Mouse (Mus musculus) limb, embryonic 14.5 days (tissue): ENCODE measurements around the gene C2cd4b. TPM values are rescaled to one million over a fixed set of nuclear protein-coding genes. Genes with fewer than 3 reads are reported as not detected.

ENCODE experiments used
- ATAC-seq: fragments of 200-750 bp; cut with Nextera tagmentation; 2 replicates; pipeline ENCODE4 v1.8.0; 2017; ENCODE audit warnings: low read depth, moderate number of reproducible peaks, moderate TSS enrichment; ENCODE audit not compliant: low FRiP score
- DNase-seq: peaks from one replicate; pipeline ENCODE4 v3.0.0-alpha.2; 2015; ENCODE audit warnings: low spot score
- H3K27ac ChIP-seq: fragments of 300-500 bp; sonication (generic); replicated peaks from 2 replicates; pipeline ENCODE4 v1.5.1; 2014; ENCODE audit warnings: low read depth, mild to moderate bottlenecking, low read length, moderate library complexity, mixed read lengths
- H3K27me3 ChIP-seq: fragments of 300-500 bp; sonication (generic); 2 replicates; pipeline ENCODE4 v1.6.1; 2014; ENCODE audit warnings: low read length, mixed read lengths; ENCODE audit not compliant: control insufficient read depth, insufficient read depth
- H3K36me3 ChIP-seq: fragments of 300-500 bp; sonication (generic); 2 replicates; pipeline ENCODE4 v1.6.1; 2014; ENCODE audit warnings: mild to moderate bottlenecking, low read length, moderate library complexity, mixed read lengths; ENCODE audit not compliant: control insufficient read depth, insufficient read depth
- H3K4me1 ChIP-seq: fragments of 300-500 bp; sonication (generic); 2 replicates; pipeline ENCODE4 v1.6.1; 2014; ENCODE audit warnings: antibody characterized with exemption, low read length, mixed read lengths; ENCODE audit not compliant: control insufficient read depth, insufficient read depth
- H3K4me2 ChIP-seq: fragments of 300-500 bp; sonication (generic); replicated peaks from 2 replicates; pipeline ENCODE4 v1.6.1; 2014; ENCODE audit warnings: low read depth, mild to moderate bottlenecking, low read length, moderate library complexity; ENCODE audit not compliant: severe bottlenecking
- H3K4me3 ChIP-seq: fragments of 300-500 bp; sonication (generic); replicated peaks from 2 replicates; pipeline ENCODE4 v1.5.1; 2014; ENCODE audit warnings: low read length
- H3K9ac ChIP-seq: fragments of 300-500 bp; sonication (generic); 2 replicates; pipeline ENCODE4 v1.6.1; 2014; ENCODE audit warnings: mild to moderate bottlenecking, low read depth, low read length, moderate library complexity; ENCODE audit not compliant: severe bottlenecking
- H3K9me3 ChIP-seq: fragments of 300-500 bp; sonication (generic); 2 replicates; pipeline ENCODE4 v1.6.1; 2016; ENCODE audit warnings: low read length; ENCODE audit not compliant: control insufficient read depth
- POLR2A ChIP-seq: fragments of 200-500 bp; IDR thresholded peaks from 2 replicates; pipeline ENCODE4 v1.8.0; 2012; ENCODE audit warnings: inconsistent platforms, mild to moderate bottlenecking, moderate library complexity, borderline replicate concordance; ENCODE audit not compliant: insufficient read depth, insufficient read length; ENCODE audit errors: extremely low read depth
- WGBS: fragments of 180-500 bp; shearing (Covaris S2); extraction: QIAGEN DNeasy Blood & Tissue Kit; methylation state at CpG from one replicate; pipeline ENCODE4 v1.1.7; 2014; 5-methylcytosine and 5-hydroxymethylcytosine counted together
- polyA plus RNA-seq, 2 experiments: library from polyadenylated mRNA; depleted of rRNA in 1 of 2; stranded (reverse) in 1 of 2; unstranded in 1 of 2; fragments of >200 nt; fragmentation: Nextera tagmentation in 1 of 2; extraction: Ambion mirVana in 1 of 2; gene quantifications; 2 replicates each; pipeline versions ENCODE4 v1.2.1 to v1.2.3; 2012 to 2014

C2cd4b gene
- polyA plus RNA-seq, 2 experiments, result 0.91 to 1.3 TPM

DNA sequence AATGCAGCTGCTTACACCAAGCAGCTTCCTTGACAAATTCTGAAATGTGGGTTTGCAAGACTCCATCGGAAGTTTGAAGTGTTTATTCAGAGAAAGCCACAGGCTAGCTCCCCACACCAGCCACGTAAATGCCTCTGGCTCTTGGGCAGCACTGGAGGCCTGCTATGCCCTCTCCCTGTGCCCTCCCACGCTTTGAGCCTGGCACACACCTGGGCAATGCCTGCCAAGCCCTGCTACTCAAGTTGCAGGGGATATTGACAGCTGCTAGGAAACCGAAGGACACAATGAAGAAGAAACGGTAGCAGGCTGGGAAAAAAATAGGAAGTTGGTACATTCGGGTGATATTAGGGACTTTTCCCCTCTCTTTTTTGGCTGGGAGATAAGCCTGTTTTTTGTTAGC is 15.0 kb downstream of the C2cd4b start:
- Histone ChIP-seq H3K9me3 (no peaks in the 10 kb centered on the region), H3K36me3 (no peaks in the 10 kb centered on the region), H3K4me3 (no peak overlapping the region), H3K4me2 (no peak overlapping the region), H3K9ac (no peak overlapping the region), H3K27me3 (no peaks in the 10 kb centered on the region), H3K27ac (no peak overlapping the region), H3K4me1 (no peaks in the 10 kb centered on the region; the same call in 1 of the 2 replicates)
- TF ChIP-seq POLR2A, result no peak
- ATAC-seq, result no peak
- DNase-seq, result no peak
- 66% methylated on average over 6 of the region's 6 CpGs for WGBS

DNA sequence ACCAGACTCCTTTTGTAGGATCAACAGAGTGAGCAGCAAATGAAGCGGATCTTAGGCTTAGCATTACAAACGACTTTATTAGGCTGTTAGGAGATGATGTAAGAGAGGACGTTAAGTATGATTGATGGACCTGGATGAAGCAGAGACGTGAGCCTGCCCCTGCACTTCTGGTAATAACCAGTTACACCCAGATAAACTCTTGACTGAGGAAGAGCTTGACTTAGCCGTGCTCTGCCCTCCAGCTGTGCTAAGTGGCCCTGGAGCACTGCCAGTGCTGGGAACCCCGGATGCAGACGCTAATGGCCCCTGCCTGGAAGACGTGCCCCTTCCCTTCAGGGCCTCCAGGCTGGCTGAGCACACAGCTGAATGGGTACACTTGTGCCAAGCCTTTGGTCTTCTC is 19.3 kb downstream of the C2cd4b start:
- no peak overlapping the region for H3K4me3 ChIP-seq
- no peak overlapping the region for H3K4me2 ChIP-seq
- no peak overlapping the region for H3K27ac ChIP-seq
- H3K27me3 ChIP-seq, result no peaks in the 10 kb centered on the region
- 9% methylated on average over 8 of the region's 8 CpGs for WGBS
- no peaks in the 10 kb centered on the region; the same call in 1 of the 2 replicates for H3K4me1 ChIP-seq
- H3K9me3 ChIP-seq, result no peaks in the 10 kb centered on the region
- no peak for DNase-seq
- no peak for TF ChIP-seq POLR2A
- no peak for ATAC-seq
- H3K9ac ChIP-seq, result no peak overlapping the region
- H3K36me3 ChIP-seq, result no peaks in the 10 kb centered on the region

DNA sequence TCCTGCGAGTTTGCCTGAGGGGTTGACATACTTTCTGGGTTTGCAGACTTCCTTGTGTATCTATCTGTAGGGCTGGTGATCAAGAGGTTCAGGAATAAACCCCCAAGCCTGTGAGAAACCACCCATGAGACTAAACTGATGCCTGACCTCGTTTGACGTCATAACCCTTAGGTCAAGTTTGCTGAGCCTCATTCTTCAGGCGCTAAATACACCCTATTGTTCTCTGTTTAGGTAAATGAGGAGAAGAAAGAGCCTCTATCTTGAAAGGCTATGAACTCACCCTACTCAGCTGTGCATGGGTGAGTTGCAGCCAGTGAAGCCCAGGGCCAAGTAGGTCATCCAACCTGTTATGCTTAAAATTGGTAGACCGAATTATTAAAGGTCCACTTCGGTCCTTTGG is 23.5 kb downstream of the C2cd4b start:
- Histone ChIP-seq H3K4me1 (no peaks in the 10 kb centered on the region; the same call in 1 of the 2 replicates), H3K9me3 (no peaks in the 10 kb centered on the region), H3K27me3 (no peaks in the 10 kb centered on the region), H3K27ac (no peak overlapping the region), H3K9ac (no peak overlapping the region), H3K36me3 (no peaks in the 10 kb centered on the region), H3K4me2 (no peak overlapping the region), H3K4me3 (no peak overlapping the region)
- DNase-seq (no peak), ATAC-seq (no peak)
- WGBS, result 74% methylated on average over 6 of the region's 6 CpGs
- no peak for TF ChIP-seq POLR2A

DNA sequence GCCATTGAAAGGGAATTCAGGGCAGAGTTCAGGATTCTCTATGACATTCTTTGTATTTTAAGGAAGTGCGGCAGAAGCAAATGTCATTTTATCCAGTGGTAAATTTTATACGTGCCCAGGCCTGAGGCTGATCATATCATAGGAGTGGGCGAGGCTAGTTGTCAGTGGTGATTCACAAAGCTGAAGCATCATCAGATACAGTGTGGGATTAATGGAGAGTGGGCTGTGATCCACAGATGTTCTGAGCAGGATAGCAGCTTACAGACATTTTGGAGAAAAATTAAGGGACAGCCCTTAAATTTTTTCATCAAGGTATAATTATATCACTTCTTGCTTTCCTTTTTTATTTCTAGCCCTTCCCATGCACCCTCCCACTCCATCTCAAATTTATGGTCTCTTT is 24.2 kb downstream of the C2cd4b start:
- no peak for DNase-seq
- no peaks in the 10 kb centered on the region for H3K27me3 ChIP-seq
- H3K4me3 ChIP-seq, result no peak overlapping the region
- H3K4me1 ChIP-seq, result no peaks in the 10 kb centered on the region; the same call in 1 of the 2 replicates
- H3K9ac ChIP-seq, result no peak overlapping the region
- no peaks in the 10 kb centered on the region for H3K9me3 ChIP-seq
- no peak for TF ChIP-seq POLR2A
- ATAC-seq, result no peak
- 83% methylated on average over 3 of the region's 3 CpGs for WGBS
- H3K4me2 ChIP-seq, result no peak overlapping the region
- H3K36me3 ChIP-seq, result no peaks in the 10 kb centered on the region
- no peak overlapping the region for H3K27ac ChIP-seq

DNA sequence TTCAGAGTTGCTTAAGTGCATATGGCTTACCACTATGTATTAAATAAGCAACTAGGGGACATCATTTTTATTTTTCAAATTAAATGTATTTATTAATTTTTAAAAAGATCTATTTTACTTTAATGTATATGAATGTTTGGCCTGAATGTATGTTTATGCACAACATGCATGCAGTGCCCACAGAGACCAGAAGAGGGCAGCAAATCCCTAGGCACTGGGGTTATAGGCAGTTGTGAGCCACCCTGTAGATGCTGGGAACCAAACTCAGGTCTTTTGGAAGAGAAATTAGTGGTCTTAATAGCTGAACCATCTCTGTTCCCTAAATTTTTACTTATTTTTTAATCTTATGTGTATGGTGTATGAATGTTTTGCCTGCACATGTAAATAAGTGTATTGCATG is 24.7 kb downstream of the C2cd4b start:
- no peak for TF ChIP-seq POLR2A
- Histone ChIP-seq H3K4me1 (no peaks in the 10 kb centered on the region), H3K9me3 (no peaks in the 10 kb centered on the region)

DNA sequence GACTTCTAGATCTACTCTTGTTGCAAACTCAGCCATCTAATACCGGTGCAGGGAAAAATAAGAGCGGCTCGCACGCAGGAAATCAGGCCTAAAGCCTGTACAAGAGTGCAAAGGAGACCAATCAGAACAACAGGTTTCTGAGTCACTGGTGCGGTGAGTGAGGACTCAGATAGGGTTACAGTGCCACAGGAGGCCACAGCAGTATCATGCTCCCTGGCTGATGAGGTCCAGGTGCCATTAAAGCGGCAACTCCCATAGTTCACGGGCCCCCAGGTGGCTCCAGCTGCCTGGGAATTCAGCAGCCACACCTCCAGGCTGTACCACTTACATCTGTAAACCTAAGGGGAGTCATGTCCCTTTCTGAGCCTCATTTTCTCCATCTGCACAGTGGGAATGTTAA is 27.1 kb downstream of the C2cd4b start:
- Histone ChIP-seq H3K4me1 (no peaks in the 10 kb centered on the region), H3K4me2 (no peak overlapping the region), H3K4me3 (no peak overlapping the region), H3K36me3 (no peaks in the 10 kb centered on the region), H3K27me3 (no peaks in the 10 kb centered on the region), H3K27ac (no peak overlapping the region), H3K9ac (no peak overlapping the region), H3K9me3 (no peaks in the 10 kb centered on the region)
- 61% methylated on average over 7 of the region's 7 CpGs for WGBS
- ATAC-seq (no peak), DNase-seq (no peak)
- no peak for TF ChIP-seq POLR2A

More for the DNA sequence above, 24.7 kb downstream of the C2cd4b start:
- no peak overlapping the region for H3K4me3 ChIP-seq
- H3K9ac ChIP-seq, result no peak overlapping the region
- no peak overlapping the region for H3K4me2 ChIP-seq
- DNase-seq, result no peak
- no peaks in the 10 kb centered on the region for H3K27me3 ChIP-seq
- no peak for ATAC-seq
- H3K27ac ChIP-seq, result no peak overlapping the region
- H3K36me3 ChIP-seq, result no peaks in the 10 kb centered on the region
